Mouse (Mus musculus) C2C12 (cell line): ENCODE measurements around the gene Gm10203.

Experiments used
- CTCF ChIP-seq: IDR thresholded peaks from one replicate; pipeline ENCODE4 v1.5.1; 2011; ENCODE audit not compliant: control insufficient read depth, insufficient read depth, insufficient read length
- MAX ChIP-seq: IDR thresholded peaks from one replicate; pipeline ENCODE4 v1.6.1; 2011; ENCODE audit warnings: mild to moderate bottlenecking, control low read depth
- MYOD1 ChIP-seq: IDR thresholded peaks from one replicate; pipeline ENCODE4 v1.6.1; 2011; ENCODE audit warnings: low read depth; ENCODE audit not compliant: control insufficient read depth, insufficient read length
- USF1 ChIP-seq: IDR thresholded peaks from one replicate; pipeline ENCODE4 v1.6.1; 2011; ENCODE audit warnings: low read depth, mild to moderate bottlenecking, control low read depth, moderate library complexity

GRCm38 (mm10) chr6:149154116-149155030 lies 24.4 kb downstream of the Gm10203 start:
- TF ChIP-seq MAX (no peak), CTCF (no peak), MYOD1 (no peak), USF1 (no peak)
